Comparison of ENCODE assay signal across 8 mouse cellular contexts in the genomic region with DNA sequence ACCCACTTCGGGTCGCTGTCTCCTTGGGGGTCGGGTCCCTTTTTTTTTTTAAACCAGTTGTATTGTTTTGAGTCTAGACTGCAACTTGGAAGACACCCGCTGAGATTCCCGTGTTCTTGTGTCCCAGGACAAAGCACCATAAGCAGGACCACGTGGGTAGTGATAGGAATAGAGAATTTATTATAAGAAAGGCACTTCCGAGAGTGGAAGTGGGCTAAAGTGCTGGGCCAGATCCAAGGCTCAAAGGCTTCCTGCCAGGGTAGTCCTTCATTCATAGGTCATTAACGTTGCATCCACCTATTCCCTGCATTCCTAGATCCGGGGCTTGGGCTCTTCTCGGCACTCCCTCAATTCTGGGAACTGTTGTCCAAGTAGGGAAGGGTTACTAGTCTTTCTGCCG. TPM values are rescaled to one million over a fixed set of nuclear protein-coding genes. Genes with fewer than 3 reads are reported as not detected.
A peak's percentile ranks its signal among the peaks of the same experiment; 100 is the strongest.
DNase-seq lines count a peak whose midpoint lies in the region; ATAC-seq and TF ChIP-seq lines count a peak whose summit lies in the region.

No protein-coding gene starts in this region.

- TF ChIP-seq EP300 in liver, postnatal 0 days (IDR thresholded peaks at IDR 0.05; ENCODE audit: low read depth), result no peak

- no peak for ATAC-seq in forebrain, embryonic 13.5 days
- no peak for ATAC-seq in intestine, embryonic 14.5 days (replicated peaks; ENCODE audit: low FRiP score, low TSS enrichment, low read depth)
- no peak for ATAC-seq in liver, postnatal 0 days
- no peak for ATAC-seq in stomach, embryonic 16.5 days (ENCODE audit: insufficient read depth, low FRiP score)

- no peaks in the 10 kb centered on the region for H3K36me3 ChIP-seq in forebrain, embryonic 13.5 days (ENCODE audit: poor library complexity, severe bottlenecking)
- no peaks in the 10 kb centered on the region for H3K36me3 ChIP-seq in intestine, embryonic 14.5 days (ENCODE audit: control insufficient read depth, insufficient read depth, low read length)
- no peaks in the 10 kb centered on the region for H3K36me3 ChIP-seq in liver, postnatal 0 days (replicated peaks; ENCODE audit: insufficient read depth, low read length)
- H3K36me3 ChIP-seq in stomach, embryonic 16.5 days (ENCODE audit: control insufficient read depth, insufficient read depth, low read length), result no peaks in the 10 kb centered on the region

- peak overlapping the region; percentile 81 for H3K4me2 ChIP-seq in forebrain, embryonic 13.5 days
- peak overlapping the region; percentile 86 for H3K4me2 ChIP-seq in intestine, embryonic 14.5 days (ENCODE audit: low read length)
- peak overlapping the region; percentile 73 for H3K4me2 ChIP-seq in liver, postnatal 0 days (ENCODE audit: low read depth, low read length)
- peak overlapping the region; percentile 90 for H3K4me2 ChIP-seq in stomach, embryonic 16.5 days (ENCODE audit: low read depth, low read length)

- no peak for TF ChIP-seq CTCF in liver, postnatal 0 days (IDR thresholded peaks at IDR 0.05; ENCODE audit: low read depth)

- H3K4me1 ChIP-seq in forebrain, embryonic 13.5 days, result peaks cover 26% of the 10 kb centered on the region
- peaks cover 27% of the 10 kb centered on the region for H3K4me1 ChIP-seq in intestine, embryonic 14.5 days (replicated peaks; ENCODE audit: control insufficient read depth, insufficient read depth, low read length)
- H3K4me1 ChIP-seq in liver, postnatal 0 days (ENCODE audit: insufficient read depth), result peaks cover 14% of the 10 kb centered on the region
- peaks cover 11% of the 10 kb centered on the region for H3K4me1 ChIP-seq in stomach, embryonic 16.5 days (ENCODE audit: control insufficient read depth, insufficient read depth, low read length)

- H3K9ac ChIP-seq in forebrain, embryonic 13.5 days, result peak overlapping the region; percentile 65
- H3K9ac ChIP-seq in intestine, embryonic 14.5 days (ENCODE audit: low read length), result peak overlapping the region; percentile 46
- H3K9ac ChIP-seq in liver, postnatal 0 days (replicated peaks), result peak overlapping the region; percentile 54
- peak overlapping the region; percentile 68 for H3K9ac ChIP-seq in stomach, embryonic 16.5 days (ENCODE audit: low read length)

- H3K4me3 ChIP-seq in forebrain, embryonic 13.5 days, result peak overlapping the region; percentile 48
- H3K4me3 ChIP-seq in intestine, embryonic 14.5 days (ENCODE audit: low read depth, low read length), result peak overlapping the region; percentile 47
- H3K4me3 ChIP-seq in liver, postnatal 0 days (ENCODE audit: low read depth, low read length), result peak overlapping the region; percentile 50
- peak overlapping the region; percentile 55 for H3K4me3 ChIP-seq in stomach, embryonic 16.5 days (replicated peaks; ENCODE audit: low read length)

- H3K27ac ChIP-seq in forebrain, embryonic 13.5 days, result peak overlapping the region; percentile 14; the same call in 1 of the 2 replicates
- H3K27ac ChIP-seq in intestine, embryonic 14.5 days (ENCODE audit: low read depth), result peak overlapping the region; percentile 66
- H3K27ac ChIP-seq in liver, postnatal 0 days (ENCODE audit: low read depth), result peak overlapping the region; percentile 87
- peak overlapping the region; percentile 82 for H3K27ac ChIP-seq in stomach, embryonic 16.5 days (ENCODE audit: low read length)

- H3K9me3 ChIP-seq in forebrain, embryonic 13.5 days (replicated peaks), result no peaks in the 10 kb centered on the region
- no peaks in the 10 kb centered on the region for H3K9me3 ChIP-seq in intestine, embryonic 14.5 days (ENCODE audit: control insufficient read depth, low read length)
- no peaks in the 10 kb centered on the region for H3K9me3 ChIP-seq in liver, postnatal 0 days (ENCODE audit: low read length)
- H3K9me3 ChIP-seq in stomach, embryonic 16.5 days (replicated peaks; ENCODE audit: control insufficient read depth, low read length), result no peaks in the 10 kb centered on the region

- no peaks in the 10 kb centered on the region for H3K27me3 ChIP-seq in forebrain, embryonic 13.5 days
- H3K27me3 ChIP-seq in intestine, embryonic 14.5 days (replicated peaks; ENCODE audit: control insufficient read depth, insufficient read depth, low read length), result no peaks in the 10 kb centered on the region
- no peaks in the 10 kb centered on the region for H3K27me3 ChIP-seq in liver, postnatal 0 days (ENCODE audit: insufficient read depth, low read length)
- no peaks in the 10 kb centered on the region for H3K27me3 ChIP-seq in stomach, embryonic 16.5 days (ENCODE audit: control insufficient read depth, insufficient read depth, low read length)

- 1% methylated on average over 11 of the region's 11 CpGs for WGBS in forebrain, embryonic 13.5 days
- WGBS in intestine, embryonic 14.5 days, result 1% methylated on average over 11 of the region's 11 CpGs
- 1% methylated on average over 11 of the region's 11 CpGs for WGBS in liver, postnatal 0 days (ENCODE audit: insufficient replicate concordance)
- WGBS in stomach, embryonic 16.5 days, result 2% methylated on average over 11 of the region's 11 CpGs

- peak; percentile 40 to 46 for DNase-seq in cerebellum, postnatal 10 days
- no peak for DNase-seq in cerebellum, adult 9-10 months
- no peak for DNase-seq in intestine, embryonic 14.5 days (ENCODE audit: low spot score)
- no peak for DNase-seq in liver, postnatal 0 days
- no peak for DNase-seq in gastrocnemius, postnatal 4 days (ENCODE audit: low spot score in 2 of 2)
- no peak for DNase-seq in frontal cortex, postnatal 25 days (ENCODE audit: low spot score in 2 of 2)

RNA-seq across cellular contexts. Expression of gene Creld2, which starts 18.5 kb away (rescaled TPM):
- 62.2 and 63.6 TPM in 2 replicates for polyA plus RNA-seq in forebrain, embryonic 13.5 days (2015; fragmentation: Nextera tagmentation; extraction: Ambion mirVana)
- 79.9 and 95.1 TPM in 2 replicates for polyA plus RNA-seq in intestine, embryonic 14.5 days (2014; fragmentation: Nextera tagmentation; extraction: Ambion mirVana)
- 32.9 and 33.1 TPM in 2 replicates for polyA plus RNA-seq in liver, postnatal 0 days (2015; fragmentation: Nextera tagmentation; extraction: Ambion mirVana)
- 105 and 128 TPM in 2 replicates for polyA plus RNA-seq in stomach, embryonic 16.5 days (2015; fragmentation: Nextera tagmentation; extraction: Ambion mirVana)
- total RNA-seq in gastrocnemius, postnatal 4 days (2021), result 10 to 100 TPM; 20.8 to 22.0 TPM

RNA-seq across cellular contexts. Expression of gene Alg12, which starts 18.9 kb away (rescaled TPM):
- polyA plus RNA-seq in forebrain, embryonic 13.5 days (2015; fragmentation: Nextera tagmentation; extraction: Ambion mirVana), result 7.6 and 9.5 TPM in 2 replicates
- polyA plus RNA-seq in intestine, embryonic 14.5 days (2014; fragmentation: Nextera tagmentation; extraction: Ambion mirVana), result 11.8 and 13.6 TPM in 2 replicates
- 3.6 and 3.7 TPM in 2 replicates for polyA plus RNA-seq in liver, postnatal 0 days (2015; fragmentation: Nextera tagmentation; extraction: Ambion mirVana)
- polyA plus RNA-seq in stomach, embryonic 16.5 days (2015; fragmentation: Nextera tagmentation; extraction: Ambion mirVana), result 13.1 and 14.0 TPM in 2 replicates
- total RNA-seq in gastrocnemius, postnatal 4 days (2021), result 1 to 10 TPM; 6.9 to 9.0 TPM

RNA-seq across cellular contexts. Expression of gene Pim3, which starts 24.0 kb away (rescaled TPM):
- 42.7 and 49.4 TPM in 2 replicates for polyA plus RNA-seq in forebrain, embryonic 13.5 days (2015; fragmentation: Nextera tagmentation; extraction: Ambion mirVana)
- 40.1 and 51.7 TPM in 2 replicates for polyA plus RNA-seq in intestine, embryonic 14.5 days (2014; fragmentation: Nextera tagmentation; extraction: Ambion mirVana)
- polyA plus RNA-seq in liver, postnatal 0 days (2015; fragmentation: Nextera tagmentation; extraction: Ambion mirVana), result 18.4 and 34.2 TPM in 2 replicates
- 58.3 and 59.0 TPM in 2 replicates for polyA plus RNA-seq in stomach, embryonic 16.5 days (2015; fragmentation: Nextera tagmentation; extraction: Ambion mirVana)
- 10 to 100 TPM; 18.5 to 21.0 TPM for total RNA-seq in gastrocnemius, postnatal 4 days (2021)

Comparison
In these comparisons a context has a peak if more than half of its experiments do, and no peak if none do; other contexts are left out.
1. DNase-seq: peak in cerebellum, postnatal 10 days (2 of 2); none in cerebellum, adult 9-10 months (single experiment), intestine, embryonic 14.5 days (single experiment), liver, postnatal 0 days (single experiment), gastrocnemius, postnatal 4 days (0 of 2) and frontal cortex, postnatal 25 days (0 of 2).
2. H3K27ac ChIP-seq: peak in every context shown above with its lines; median percentile 87 in liver, postnatal 0 days; 82 in stomach, embryonic 16.5 days; 66 in intestine, embryonic 14.5 days; 14 in forebrain, embryonic 13.5 days.
3. Peak in every context shown above with its lines, with median percentiles within 50 percentile points of each other: H3K4me2 ChIP-seq, H3K4me3 ChIP-seq and H3K9ac ChIP-seq.